Comparison of ENCODE assay signal across 9 mouse cellular contexts in the genomic region with DNA sequence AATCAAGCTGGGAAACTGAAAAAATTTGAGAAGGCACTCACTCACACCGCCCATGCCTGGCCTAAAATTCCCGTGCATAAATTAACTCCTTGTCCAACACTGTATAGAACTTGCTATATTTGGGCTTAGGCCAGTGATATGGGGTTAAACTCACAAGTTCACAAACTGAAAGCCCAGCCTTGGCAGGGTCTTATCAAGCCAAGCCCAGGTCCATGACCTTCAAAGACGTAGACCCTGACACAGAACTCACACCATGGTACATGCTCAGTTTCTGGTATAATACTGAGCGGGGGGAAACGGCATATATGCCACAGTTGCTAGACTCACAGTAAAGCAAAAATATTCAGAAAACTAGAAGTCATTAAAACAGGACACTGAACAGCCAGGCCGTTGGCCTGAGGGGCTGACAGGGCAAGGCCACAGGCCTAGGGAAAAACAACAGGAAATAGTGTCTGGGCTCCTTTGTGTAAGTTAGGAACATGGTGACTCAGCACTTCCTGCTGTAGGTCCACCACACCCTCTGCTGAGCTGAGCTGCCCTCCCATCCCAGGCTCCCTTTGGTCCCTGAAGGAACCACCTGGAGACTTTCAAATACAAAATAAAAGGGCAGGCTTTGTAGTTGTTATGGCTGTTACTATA. TPM values are rescaled to one million over a fixed set of nuclear protein-coding genes. Genes with fewer than 3 reads are reported as not detected.
A peak's percentile ranks its signal among the peaks of the same experiment; 100 is the strongest.
DNase-seq lines count a peak whose midpoint lies in the region; ATAC-seq lines count a peak whose summit lies in the region.
"Had no signal": no experiment of that assay in that cellular context is flagged by ENCODE, and none has a peak within 500 bp of the region (broad histone marks: within the 10 kb centered on the region; RNA-seq: fewer than 3 reads in every experiment).

No protein-coding gene starts in this region.

- ATAC-seq in forebrain, embryonic 13.5 days = no peak
- peak; percentile 95 for ATAC-seq in heart, embryonic 12.5 days (ENCODE audit: insufficient number of reproducible peaks, low FRiP score)
- peak; percentile 70 for ATAC-seq in megakaryocyte-erythroid progenitor cell, adult 5-6 weeks (replicated peaks; ENCODE audit: low FRiP score, low TSS enrichment, poor library complexity, severe bottlenecking)

- 80% methylated on average over 6 of the region's 6 CpGs for WGBS in forebrain, embryonic 10.5 days
- 88% methylated on average over 6 of the region's 6 CpGs for WGBS in forebrain, embryonic 13.5 days
- WGBS in heart, embryonic 12.5 days = 47% methylated on average over 6 of the region's 6 CpGs

- no peaks in the 10 kb centered on the region for H3K9me3 ChIP-seq in forebrain, embryonic 10.5 days
- H3K9me3 ChIP-seq in forebrain, embryonic 13.5 days (replicated peaks) = no peaks in the 10 kb centered on the region
- H3K9me3 ChIP-seq in heart, embryonic 12.5 days (replicated peaks) = no peaks in the 10 kb centered on the region
- H3K9me3 ChIP-seq: limb, embryonic 13.5 days had no signal

- H3K4me3 ChIP-seq in forebrain, embryonic 10.5 days = no peak overlapping the region
- H3K4me3 ChIP-seq in forebrain, embryonic 13.5 days = no peak overlapping the region
- H3K4me3 ChIP-seq in heart, embryonic 12.5 days = no peak overlapping the region
- H3K4me3 ChIP-seq: limb, embryonic 13.5 days had no signal

- H3K4me1 ChIP-seq in forebrain, embryonic 10.5 days = peaks cover 3% of the 10 kb centered on the region; the same call in 1 of the 2 replicates
- no peaks in the 10 kb centered on the region for H3K4me1 ChIP-seq in forebrain, embryonic 13.5 days
- H3K4me1 ChIP-seq in heart, embryonic 12.5 days (replicated peaks) = peaks cover 22% of the 10 kb centered on the region
- H3K4me1 ChIP-seq: limb, embryonic 13.5 days had no signal

- no peak for DNase-seq in forebrain, embryonic 10.5 days (ENCODE audit: extremely low spot score, low spot score)
- DNase-seq in T-cell, adult 2 months (ENCODE audit: low spot score) = peak; percentile 5
- DNase-seq in kidney, postnatal 36 days = peak; percentile 51 to 78
- DNase-seq in right cerebral cortex, adult 2 months (ENCODE audit: low spot score in 2 of 2) = no peak
- no peak for DNase-seq in cerebellum, adult 11 months

- no peak overlapping the region for H3K9ac ChIP-seq in forebrain, embryonic 13.5 days
- no peak overlapping the region for H3K9ac ChIP-seq in heart, embryonic 12.5 days
- H3K9ac ChIP-seq: limb, embryonic 13.5 days had no signal

- H3K36me3 ChIP-seq in forebrain, embryonic 10.5 days (replicated peaks) = no peaks in the 10 kb centered on the region
- H3K36me3 ChIP-seq in forebrain, embryonic 13.5 days (ENCODE audit: poor library complexity, severe bottlenecking) = no peaks in the 10 kb centered on the region
- H3K36me3 ChIP-seq in heart, embryonic 12.5 days = no peaks in the 10 kb centered on the region
- H3K36me3 ChIP-seq: limb, embryonic 13.5 days had no signal

- H3K27ac ChIP-seq in forebrain, embryonic 10.5 days = peak overlapping the region; percentile 68
- no peak overlapping the region for H3K27ac ChIP-seq in forebrain, embryonic 13.5 days
- peak overlapping the region; percentile 64; the same call in 1 of the 2 replicates for H3K27ac ChIP-seq in heart, embryonic 12.5 days (ENCODE audit: poor library complexity, severe bottlenecking)
- H3K27ac ChIP-seq: limb, embryonic 13.5 days had no signal

- H3K27me3 ChIP-seq in forebrain, embryonic 10.5 days (ENCODE audit: poor library complexity, severe bottlenecking) = no peaks in the 10 kb centered on the region
- H3K27me3 ChIP-seq in forebrain, embryonic 13.5 days = 0 out of 2 replicates have a peak, but pooled peaks cover 4% of the 10 kb centered on the region
- H3K27me3 ChIP-seq in heart, embryonic 12.5 days (replicated peaks) = no peaks in the 10 kb centered on the region
- H3K27me3 ChIP-seq: limb, embryonic 13.5 days had no signal

- H3K4me2 ChIP-seq in forebrain, embryonic 13.5 days = no peak overlapping the region
- H3K4me2 ChIP-seq in heart, embryonic 12.5 days = 0 out of 2 replicates have a peak overlapping the region, but pooled peaks have one; percentile 6
- H3K4me2 ChIP-seq: limb, embryonic 13.5 days had no signal

RNA-seq across cellular contexts. Expression of gene Cfap54, which starts 12.3 kb away (rescaled TPM):
- 1.1 and 1.3 TPM in 2 replicates for polyA plus RNA-seq in forebrain, embryonic 10.5 days (2016; fragmentation: Nextera tagmentation; extraction: Ambion mirVana)
- polyA plus RNA-seq in forebrain, embryonic 13.5 days (2015; fragmentation: Nextera tagmentation; extraction: Ambion mirVana) = 1.6 and 2.3 TPM in 2 replicates
- 0.55 TPM in 1 of 2 replicates, not detected in the other for polyA plus RNA-seq in heart, embryonic 12.5 days (2016; fragmentation: Nextera tagmentation; extraction: Ambion mirVana)
- 1.4 and 1.6 TPM in 2 replicates for total RNA-seq in megakaryocyte-erythroid progenitor cell, adult 5-6 weeks (2014; fragmentation: Nextera tagmentation)
- 0.65 and 1.5 TPM in 2 replicates for total RNA-seq in megakaryocyte-erythroid progenitor cell, adult 5-6 weeks (2017)

Comparison
In these comparisons a context has a peak if more than half of its experiments do, and no peak if none do; other contexts are left out.
1. DNase-seq: peak in T-cell, adult 2 months (single experiment) and kidney, postnatal 36 days (2 of 2); none in forebrain, embryonic 10.5 days (single experiment), right cerebral cortex, adult 2 months (0 of 2) and cerebellum, adult 11 months (single experiment).